Mouse (Mus musculus): ENCODE data around the gene Bmpr1b.

Bmpr1b gene

DNA sequence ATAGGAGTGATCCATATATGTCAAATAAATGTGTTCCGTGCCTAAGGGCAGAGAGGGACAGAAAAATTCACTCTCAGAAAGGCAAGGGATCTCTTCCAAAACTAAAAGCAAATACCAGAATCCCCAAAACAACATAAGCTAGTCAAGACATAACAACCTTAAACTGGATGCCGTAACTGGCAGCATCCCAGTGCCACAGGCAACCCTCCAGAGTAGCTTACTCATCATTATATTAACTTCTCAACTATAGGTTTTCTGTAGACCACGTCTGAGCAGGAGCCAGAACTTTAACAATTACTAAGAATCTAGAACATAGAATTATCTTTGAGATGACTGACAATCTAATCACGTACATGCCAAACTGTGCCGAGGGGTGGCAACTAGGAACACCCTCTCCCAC lies 128.9 kb downstream of the Bmpr1b start:
- ATAC-seq (ENCODE audit: low TSS enrichment) = peak; percentile 57; the same call in 1 of the 2 replicates

DNA sequence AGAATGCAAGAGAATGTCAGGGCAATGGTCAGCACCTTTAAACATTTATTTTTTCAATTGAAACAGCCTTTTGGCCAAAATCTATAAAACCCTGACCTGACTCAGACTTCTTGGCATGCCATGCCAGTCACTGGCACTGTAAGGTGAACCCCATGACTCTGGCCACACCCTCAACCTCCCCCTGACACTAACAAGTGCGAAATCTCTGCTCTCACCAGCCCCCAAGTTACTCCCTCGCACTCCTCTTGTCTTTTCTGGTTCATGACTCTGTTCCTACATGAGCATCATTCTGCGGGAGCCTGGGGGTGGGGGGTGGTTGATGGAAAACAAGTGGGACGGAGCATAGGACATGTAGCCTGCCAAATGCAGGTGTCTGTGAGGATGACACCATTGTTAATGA lies 135.1 kb downstream of the Bmpr1b start:
- ATAC-seq (ENCODE audit: low TSS enrichment) = no peak

DNA sequence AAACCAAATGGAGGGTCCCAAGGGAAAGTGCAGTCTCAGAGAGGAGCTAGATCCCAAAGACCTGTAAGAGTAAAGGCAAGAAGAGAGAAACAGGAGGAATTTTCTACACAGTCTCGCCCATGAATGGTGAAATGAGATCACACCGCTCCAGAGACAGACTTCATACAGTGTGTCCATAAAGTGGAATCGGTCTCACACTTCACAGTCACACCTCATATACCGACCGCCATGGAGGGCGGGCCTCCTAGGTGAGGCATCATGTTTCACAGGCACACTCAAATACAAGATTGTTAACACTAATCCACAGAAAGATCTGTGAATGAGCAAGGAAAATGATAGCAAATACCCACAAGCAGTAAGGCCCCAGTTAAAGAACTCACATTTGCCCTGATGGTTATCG lies 149.5 kb downstream of the Bmpr1b start:
- ATAC-seq (ENCODE audit: low TSS enrichment) = no peak

DNA sequence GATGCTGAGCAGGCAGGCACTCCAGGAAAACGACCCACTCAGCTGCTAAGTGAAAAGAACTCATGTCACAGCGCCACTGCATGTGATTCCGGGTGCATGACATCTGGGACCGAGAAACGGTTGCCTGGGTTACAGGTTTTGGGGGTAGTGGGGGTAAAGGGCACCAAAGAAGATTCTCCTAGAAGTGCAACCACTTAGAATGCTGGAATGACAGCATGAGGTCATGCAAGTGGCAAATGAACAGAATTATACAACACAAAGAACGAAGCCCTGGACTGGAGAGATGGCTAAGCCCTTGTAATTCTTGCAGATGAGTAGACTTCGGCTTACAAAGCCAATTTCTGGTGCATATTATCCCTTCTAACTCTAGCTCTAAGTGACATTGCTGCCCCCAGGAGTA lies 184.7 kb downstream of the Bmpr1b start:
- ATAC-seq (ENCODE audit: low TSS enrichment) = no peak

DNA sequence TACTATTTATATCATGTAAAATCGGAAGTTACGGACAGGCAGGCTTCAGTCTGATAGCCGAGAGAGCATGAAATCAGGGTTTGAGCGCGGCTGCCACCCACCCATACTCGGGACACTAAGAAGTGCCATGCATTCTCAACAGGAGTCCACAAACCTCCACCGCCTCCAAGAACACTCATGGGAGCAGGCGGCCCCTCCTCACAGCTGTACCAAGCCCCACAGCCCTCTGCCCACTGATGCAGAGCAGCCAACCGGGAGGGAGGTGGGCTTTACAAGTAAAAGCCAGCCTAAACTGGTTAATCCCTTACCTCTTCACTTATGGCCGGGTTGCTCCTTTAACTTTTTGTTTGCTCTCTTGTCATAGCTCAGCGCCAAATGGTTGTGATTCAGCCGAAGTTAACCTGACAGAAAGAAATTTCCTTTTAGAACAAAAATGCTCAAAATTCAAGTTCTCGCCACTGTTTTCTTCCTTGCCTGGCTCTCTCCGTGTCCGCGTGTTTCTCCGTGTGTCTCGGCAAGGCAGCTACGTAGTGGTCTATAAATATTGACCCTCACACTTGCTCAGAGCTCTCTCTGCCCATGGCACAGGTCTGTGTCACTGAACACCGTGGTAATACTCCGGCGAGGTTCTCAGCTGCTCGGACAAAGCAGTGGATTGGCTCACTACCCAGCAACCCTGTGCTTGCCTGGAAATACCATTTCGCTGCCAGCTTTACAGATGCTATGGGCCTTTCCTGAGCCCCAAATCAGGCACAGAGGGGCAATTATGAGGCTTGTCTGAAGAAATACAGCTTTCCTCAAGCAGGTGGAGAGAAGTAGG lies 187.4 kb downstream of the Bmpr1b start:
- peak; percentile 84 for ATAC-seq (ENCODE audit: low TSS enrichment)

DNA sequence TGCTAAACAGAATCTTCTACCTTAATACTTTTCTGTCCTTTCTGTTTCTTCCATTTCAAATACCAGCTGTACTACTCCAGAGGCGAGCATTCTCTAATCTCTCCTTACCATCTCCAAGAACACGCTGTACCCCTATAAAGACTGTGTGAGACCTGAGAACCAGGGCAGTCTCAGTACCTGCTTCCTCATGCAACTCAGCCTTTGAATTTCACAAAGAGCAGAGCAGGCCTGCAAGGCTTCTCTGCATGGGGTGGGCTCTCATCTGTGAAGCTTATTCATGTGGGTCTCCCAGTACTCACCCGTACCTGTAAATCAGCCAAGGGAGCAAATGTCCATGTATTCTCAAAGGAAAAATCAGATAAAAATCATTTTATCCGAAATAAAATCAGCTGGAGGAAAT lies 203.0 kb downstream of the Bmpr1b start:
- ATAC-seq (ENCODE audit: low TSS enrichment) = no peak

DNA sequence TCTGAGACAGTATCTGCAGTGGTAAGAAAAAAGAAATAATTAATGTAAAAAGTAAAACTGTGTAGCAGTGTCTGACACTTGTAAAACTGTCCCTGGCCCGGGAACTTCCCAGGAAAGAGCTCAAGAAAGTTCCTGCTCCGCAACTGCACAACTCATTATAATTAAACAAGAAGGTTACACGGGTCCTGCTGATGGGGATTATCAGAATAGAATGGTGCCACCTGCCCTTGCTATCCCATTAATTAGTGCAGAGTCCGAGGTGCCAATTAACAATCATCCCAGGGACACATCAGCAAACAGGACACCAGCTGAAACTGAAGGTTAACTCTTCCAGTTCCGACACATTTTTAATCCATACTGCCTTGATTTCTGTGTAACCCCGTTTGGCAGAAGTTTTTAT lies 216.3 kb downstream of the Bmpr1b start:
- no peak for ATAC-seq (ENCODE audit: low TSS enrichment)

DNA sequence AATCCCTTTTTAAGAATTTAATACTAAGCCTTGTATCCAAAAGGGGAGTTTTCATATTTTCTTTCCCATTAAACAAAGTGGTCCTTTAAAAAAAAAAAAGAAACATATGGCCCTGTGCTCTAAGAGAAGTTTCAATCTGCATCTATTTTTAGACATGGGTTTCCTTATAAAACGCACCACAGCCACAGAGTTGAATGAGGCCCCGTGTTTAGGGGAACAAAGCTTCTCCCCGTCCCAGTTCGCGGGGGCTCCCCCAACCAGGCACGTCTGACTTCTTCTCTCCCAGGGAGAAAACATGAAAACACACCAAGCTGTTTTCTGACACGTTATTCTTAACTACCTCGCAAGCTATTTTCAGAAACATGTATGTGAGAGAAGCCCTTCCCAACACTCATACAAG lies 218.6 kb downstream of the Bmpr1b start:
- ATAC-seq (ENCODE audit: low TSS enrichment) = no peak

DNA sequence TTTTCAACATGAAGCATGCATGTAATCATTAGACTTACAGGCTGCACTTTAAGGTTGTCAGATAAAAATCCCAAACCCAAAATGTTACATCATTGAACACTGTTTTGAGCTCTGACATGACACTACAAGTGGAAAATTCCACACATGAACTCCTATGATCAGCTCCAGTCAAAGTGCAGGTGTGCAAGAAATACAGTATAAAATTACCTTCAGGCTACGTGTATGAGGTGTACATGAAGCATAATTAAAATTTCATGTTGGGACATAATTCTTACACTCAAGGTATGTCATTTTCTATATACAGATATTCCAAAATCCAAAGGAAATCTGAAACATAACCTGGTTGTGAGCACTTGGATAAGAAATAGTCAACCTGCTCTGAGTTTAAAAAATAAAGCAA lies 220.7 kb downstream of the Bmpr1b start:
- no peak for ATAC-seq (ENCODE audit: low TSS enrichment)

DNA sequence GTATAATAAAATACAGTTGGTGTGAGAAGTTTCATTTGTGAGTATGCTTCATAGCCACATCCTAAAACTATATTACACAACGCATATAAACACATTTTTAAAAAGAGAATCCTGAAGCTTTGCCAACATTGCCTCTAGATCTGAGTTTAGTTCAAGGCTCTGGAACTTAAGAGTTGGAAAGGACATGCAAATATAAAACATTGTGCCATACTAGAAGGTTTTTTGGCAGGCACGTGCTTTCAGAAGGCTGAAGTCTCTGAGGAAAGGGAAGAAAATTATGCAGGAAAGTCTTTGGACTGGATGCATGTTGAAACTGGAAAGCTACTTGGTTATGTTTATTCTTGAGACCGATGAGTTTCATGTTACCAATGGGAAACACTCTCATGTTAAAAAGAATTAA lies 221.1 kb downstream of the Bmpr1b start:
- no peak for ATAC-seq (ENCODE audit: low TSS enrichment)

DNA sequence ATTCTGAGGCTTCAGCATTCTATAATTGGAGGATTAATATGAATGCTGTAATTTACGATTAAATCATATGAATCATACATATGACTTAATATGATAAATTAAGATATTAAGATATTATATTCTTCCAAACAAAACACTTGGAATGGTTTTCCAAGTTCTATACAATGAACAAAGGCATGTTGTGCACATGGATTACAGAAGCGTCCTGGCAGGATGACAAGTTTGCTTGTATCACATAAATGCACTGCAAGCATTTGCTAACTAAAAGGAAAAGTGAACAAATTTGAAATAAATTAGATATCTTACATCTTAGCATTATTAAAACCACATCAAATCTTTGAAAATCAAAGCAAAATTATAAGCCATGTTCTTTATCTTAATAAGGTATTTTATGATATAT lies 222.4 kb downstream of the Bmpr1b start:
- no peak for ATAC-seq (ENCODE audit: low TSS enrichment)

DNA sequence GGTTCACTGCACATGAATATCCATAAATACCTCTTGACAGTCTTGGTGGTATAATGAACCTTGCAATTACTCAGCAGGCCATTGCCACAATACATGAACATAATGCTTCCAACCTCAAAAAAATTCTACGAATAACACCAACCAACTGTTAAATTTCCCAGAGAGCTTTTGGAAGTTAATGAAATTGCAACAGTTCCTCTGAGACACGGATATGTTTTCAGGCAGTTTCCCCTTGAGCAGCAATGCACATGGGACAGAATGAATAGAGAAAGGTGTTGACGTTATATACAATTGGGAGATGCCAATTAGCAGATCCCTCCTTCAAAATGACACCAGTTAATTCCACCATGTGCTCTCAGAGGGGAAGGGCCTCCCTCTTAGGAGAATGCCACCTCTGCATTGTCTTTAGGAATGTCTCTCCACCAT lies 225.9 kb downstream of the Bmpr1b start:
- ATAC-seq (ENCODE audit: low TSS enrichment) = no peak

DNA sequence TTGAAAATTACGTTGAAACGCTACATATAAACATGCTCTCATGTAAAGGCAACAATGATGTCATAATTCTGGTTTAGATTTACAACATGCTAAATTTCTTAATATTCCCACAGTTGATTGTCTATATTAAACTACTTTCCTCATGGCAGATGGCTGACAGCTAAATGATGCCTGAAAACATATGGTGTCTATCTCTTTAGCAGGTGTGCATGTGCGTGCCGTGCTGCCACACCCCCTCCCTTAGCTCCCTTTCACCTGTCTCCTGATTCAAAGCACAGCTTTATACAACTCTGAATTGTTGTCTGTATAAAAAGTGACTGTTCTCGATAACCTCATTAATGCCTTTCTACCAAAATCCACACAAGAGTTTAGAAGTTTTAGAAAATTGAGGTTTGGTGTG lies 229.0 kb downstream of the Bmpr1b start:
- no peak for ATAC-seq (ENCODE audit: low TSS enrichment)

DNA sequence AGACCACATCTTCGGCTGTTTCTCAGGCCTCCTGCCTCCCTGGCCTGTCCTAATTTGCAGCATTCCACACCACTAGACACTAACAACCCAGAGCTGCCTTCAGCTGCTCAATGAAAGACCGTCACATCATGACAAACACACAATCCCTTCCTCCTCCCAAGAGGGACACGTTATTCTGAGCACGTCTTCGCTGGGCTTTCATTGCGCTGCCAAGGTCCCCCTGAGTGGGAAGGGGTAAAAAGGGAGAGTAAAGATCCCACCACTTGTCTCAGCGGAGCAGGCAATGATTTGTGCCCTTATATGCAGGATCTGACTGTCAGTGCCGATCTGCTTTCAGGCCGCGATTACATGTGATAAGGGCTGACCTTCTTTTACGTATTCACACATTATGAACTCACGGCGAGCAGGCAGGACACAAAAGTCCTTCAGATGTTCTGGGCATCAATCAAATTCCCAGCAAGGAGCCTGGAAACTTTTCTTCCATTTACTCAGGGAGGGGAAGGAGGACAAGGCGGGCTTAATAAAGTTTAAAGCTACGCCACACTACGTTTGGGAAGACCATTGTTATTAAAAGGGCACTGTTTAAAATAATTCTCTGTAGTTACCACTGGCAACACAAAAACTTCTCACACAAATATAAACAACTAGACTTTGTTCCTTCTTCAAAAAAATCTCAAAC lies 232.5 kb downstream of the Bmpr1b start:
- ATAC-seq (ENCODE audit: low TSS enrichment) = no peak

DNA sequence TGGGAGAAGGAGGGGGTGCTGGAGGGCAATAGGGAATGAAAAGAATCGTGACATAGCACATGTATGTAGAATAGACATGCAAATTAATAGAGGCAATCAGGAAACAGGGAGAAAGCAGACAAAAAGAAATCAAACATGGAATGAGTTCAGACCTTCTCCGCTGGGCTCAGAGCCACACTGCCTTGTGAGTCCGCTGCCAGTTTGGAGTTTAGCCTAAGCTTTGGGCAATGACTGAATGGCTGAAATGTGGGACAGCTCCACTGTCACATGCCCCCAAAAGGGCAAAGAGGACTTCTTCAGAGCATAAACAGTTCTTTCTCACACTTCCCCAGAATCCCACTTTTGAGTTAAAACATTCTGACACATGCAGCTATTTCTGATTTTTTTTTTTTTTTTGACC lies 236.3 kb downstream of the Bmpr1b start:
- ATAC-seq (ENCODE audit: low TSS enrichment) = peak; percentile 27; the same call in 1 of the 2 replicates

DNA sequence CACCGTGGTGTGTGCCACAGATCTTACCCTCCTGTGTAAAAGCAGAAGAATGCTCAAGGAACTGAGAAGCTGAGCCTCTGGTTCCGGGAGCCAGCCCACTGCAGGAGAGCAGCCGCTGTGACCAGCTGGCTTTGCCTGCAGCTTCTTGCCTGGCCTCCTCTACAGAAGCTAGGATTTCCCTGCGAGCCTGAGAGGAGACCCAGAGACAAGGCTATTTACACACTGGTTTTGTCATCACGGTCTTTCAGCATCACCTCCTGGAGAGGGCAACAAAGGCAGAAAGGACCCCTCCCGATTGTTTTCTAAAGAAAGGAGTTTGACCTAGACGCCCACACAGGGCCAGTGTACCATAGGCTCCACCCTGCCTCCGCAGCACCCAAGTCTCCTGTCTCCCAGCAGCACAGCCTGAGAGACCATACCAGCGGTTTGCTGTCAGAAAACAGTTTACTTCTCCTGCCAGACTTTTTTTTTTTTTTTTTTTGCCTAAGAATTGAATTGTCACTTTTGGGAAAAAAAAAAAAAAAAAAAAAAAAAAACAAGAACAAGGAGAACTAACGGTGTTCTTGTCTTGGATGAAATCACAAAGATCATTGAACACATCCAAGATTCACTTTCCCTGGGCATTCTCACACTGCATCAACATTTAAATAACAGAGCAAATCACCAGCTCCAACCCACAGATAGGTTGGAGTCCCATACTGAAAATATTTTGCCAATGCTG lies 237.7 kb downstream of the Bmpr1b start:
- ATAC-seq (ENCODE audit: low TSS enrichment) = peak; percentile 89

DNA sequence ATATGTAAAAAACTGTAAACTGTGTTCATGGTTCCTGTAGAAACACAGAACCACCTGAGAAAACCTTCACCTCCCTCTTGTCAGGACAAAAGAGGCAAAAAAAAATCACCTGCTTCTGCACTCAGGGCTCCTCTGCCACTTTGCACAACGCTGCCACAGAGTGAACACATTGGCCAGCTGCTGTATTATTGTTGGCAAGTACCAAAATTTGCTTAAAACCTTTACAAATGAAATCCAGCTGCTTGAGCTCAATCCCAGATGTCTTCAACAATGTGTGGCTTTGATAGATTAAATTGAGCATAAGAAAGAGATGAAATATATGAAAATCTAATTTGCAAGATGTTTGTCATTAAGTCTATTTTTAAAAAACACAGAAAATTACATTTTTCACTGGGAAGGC lies 245.8 kb downstream of the Bmpr1b start:
- ATAC-seq (ENCODE audit: low TSS enrichment) = no peak

DNA sequence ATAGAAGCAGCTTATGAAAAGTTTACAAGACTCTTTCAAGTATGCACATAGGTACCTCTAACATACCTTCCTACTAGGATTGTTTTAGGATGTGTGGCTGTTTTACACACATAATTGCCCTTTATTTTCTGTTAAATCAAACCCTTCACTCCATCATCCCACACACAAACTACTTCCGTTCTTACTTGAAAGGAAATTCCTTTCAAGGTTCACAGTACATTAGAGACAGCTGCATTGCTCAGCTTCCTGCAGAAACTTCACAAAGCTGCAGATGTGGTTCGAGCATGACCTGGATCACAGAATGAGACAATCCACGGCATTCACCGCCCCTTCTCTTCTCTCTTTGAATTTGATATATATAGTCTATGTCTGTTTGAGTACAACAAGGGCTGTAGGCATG lies 248.1 kb downstream of the Bmpr1b start:
- no peak for ATAC-seq (ENCODE audit: low TSS enrichment)

DNA sequence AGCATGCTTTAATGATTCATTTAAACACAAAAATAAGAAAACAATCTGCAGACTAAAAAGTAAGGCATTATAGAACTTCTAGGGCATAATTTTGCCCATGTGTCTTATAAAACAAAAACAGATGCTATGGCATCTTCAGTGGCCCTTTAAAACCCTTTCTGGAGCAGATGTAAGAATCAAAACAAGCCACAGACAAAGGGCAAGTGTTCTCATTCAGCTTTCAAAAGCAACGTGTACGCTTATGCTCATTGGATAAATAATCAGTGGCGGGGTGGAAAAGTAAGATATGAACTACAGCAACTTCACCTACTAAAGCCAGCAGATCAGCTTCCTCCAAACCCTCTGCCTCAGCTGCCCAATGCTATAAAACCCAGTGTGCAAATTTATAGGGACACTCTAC lies 249.6 kb downstream of the Bmpr1b start:
- no peak for ATAC-seq (ENCODE audit: low TSS enrichment)

DNA sequence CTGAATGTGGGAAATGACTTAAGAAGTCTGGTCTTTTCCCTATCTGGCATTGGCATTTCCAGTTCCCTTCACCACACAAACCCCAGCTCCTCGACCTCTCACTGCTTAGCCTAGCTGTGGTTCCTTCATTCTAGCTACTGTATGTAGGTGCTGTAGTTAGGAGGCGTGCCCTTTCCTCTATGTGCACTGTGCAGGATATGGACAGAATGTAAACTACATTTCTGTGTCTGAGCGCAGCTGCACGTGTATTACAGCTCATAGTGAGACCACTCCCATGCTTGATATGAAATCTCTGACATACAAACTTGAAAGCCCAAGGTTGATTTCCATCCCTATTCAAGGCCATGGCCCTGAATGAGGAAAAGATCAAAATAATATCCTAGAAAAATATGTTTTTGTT lies 252.1 kb downstream of the Bmpr1b start:
- no peak for ATAC-seq (ENCODE audit: low TSS enrichment)

DNA sequence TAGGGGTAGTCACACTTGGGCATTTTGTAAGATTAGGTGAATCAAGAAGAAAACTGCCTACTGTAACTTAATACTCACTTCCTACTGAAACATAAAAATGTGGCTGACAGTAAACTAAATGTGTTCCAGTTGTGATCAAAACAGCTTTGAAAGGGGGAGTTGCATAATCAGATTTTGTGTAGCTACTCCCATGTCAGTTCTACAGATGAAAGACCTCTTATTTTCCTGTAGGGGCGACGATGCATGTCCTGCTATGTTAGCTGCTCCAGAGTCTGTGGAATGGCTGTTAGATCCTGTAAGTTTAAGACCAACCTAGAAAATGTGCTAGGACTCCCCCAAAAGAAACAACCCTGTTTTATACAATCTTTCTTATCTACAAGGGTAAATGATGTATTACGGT lies 253.2 kb downstream of the Bmpr1b start:
- no peak for ATAC-seq (ENCODE audit: low TSS enrichment)

DNA sequence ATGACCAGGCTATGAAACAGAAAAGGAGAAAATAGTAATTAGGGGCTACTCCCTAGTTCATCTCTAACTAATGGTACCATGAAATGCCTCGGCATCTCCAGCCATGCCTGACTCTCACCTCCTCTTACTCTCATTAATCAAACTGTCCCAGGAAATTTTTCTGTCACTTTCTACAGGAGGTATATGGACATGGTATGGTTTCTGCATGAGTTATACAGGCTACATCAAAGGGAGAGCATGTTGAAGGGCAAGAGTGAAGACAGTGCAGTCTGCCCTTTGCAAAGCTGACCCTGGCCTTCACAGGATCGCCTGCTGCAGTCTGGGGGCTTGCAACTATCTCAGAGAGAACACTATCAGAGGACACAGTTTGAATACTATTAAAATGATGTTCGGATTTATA lies 254.6 kb downstream of the Bmpr1b start:
- no peak for ATAC-seq (ENCODE audit: low TSS enrichment)

DNA sequence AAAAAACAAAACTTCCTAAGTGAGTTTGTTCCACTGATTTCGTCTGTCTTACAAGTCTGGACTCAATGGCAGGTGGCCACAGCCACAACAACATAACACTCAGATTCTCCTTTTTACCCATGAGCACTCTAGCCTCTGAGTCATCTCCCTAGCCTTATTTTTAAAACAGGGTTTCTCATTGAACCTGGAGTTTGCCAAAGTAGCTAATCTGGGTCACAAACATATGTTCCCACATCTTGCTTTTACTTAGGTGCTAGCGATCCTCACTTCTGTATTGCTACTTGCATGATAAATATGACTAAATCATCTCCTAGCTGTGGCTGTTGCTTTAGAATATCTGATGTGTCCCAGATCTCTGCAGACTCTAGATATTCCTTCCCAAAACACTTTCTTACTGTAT lies 260.1 kb downstream of the Bmpr1b start:
- ATAC-seq (ENCODE audit: low TSS enrichment) = peak; percentile 98
